Mouse (Mus musculus): ENCODE measurements around the gene Arhgap21. TPM values are rescaled to one million over a fixed set of nuclear protein-coding genes. Genes with fewer than 3 reads are reported as not detected.

The Arhgap21 gene
- total and polyA plus RNA-seq, 3 experiments, result 12.9 to 68.8 (median 59.7) TPM

Other genes with a start within 250 kb of the Arhgap21 start
- gene Enkur, start 236.5 kb upstream of the Arhgap21 start, total RNA-seq (2021), result 1 to 10 TPM in 1 of 2 experiments, under 1 TPM in 1; 0.81 to 1.4 TPM
- not detected in 2 replicates for gene Enkur, start 236.5 kb upstream of the Arhgap21 start, polyA plus RNA-seq (2012; rRNA removed)
- gene Thnsl1, start 236.8 kb upstream of the Arhgap21 start, total RNA-seq (2021), result 1 to 10 TPM; 5.0 to 6.5 TPM
- 2.6 and 2.8 TPM in 2 replicates for gene Thnsl1, start 236.8 kb upstream of the Arhgap21 start, polyA plus RNA-seq (2012; rRNA removed)